Mouse (Mus musculus) embryonic facial prominence, embryonic 13.5 days (tissue): ENCODE measurements around the gene Tnfaip6. TPM values are rescaled to one million over a fixed set of nuclear protein-coding genes. Genes with fewer than 3 reads are reported as not detected.

Experiments used
- ATAC-seq: fragments of 200-750 bp; cut with Nextera tagmentation; 2 replicates; pipeline ENCODE4 v1.8.0; 2017; ENCODE audit warnings: low read depth; ENCODE audit not compliant: insufficient number of reproducible peaks, insufficient read depth, low FRiP score, low TSS enrichment
- H3K27ac ChIP-seq: fragments of 300-500 bp; sonication (generic); 2 replicates; pipeline ENCODE4 v1.5.1; 2015; ENCODE audit warnings: moderate library complexity, mild to moderate bottlenecking, inconsistent platforms
- H3K27me3 ChIP-seq: fragments of 300-500 bp; sonication (generic); 2 replicates; pipeline ENCODE4 v1.6.1; 2015; ENCODE audit warnings: mild to moderate bottlenecking, inconsistent platforms
- H3K36me3 ChIP-seq: fragments of 300-500 bp; sonication (generic); 2 replicates; pipeline ENCODE4 v1.6.1; 2015; ENCODE audit warnings: mild to moderate bottlenecking, inconsistent platforms
- H3K4me1 ChIP-seq: fragments of 300-500 bp; sonication (generic); 2 replicates; pipeline ENCODE4 v1.6.1; 2015; ENCODE audit warnings: inconsistent platforms
- H3K4me2 ChIP-seq: fragments of 300-500 bp; sonication (generic); 2 replicates; pipeline ENCODE4 v1.6.1; 2015; ENCODE audit warnings: moderate library complexity, mild to moderate bottlenecking, inconsistent platforms
- H3K4me3 ChIP-seq: fragments of 300-500 bp; sonication (generic); 2 replicates; pipeline ENCODE4 v1.5.1; 2015; ENCODE audit warnings: mild to moderate bottlenecking, inconsistent platforms
- H3K9ac ChIP-seq: fragments of 300-500 bp; sonication (generic); 2 replicates; pipeline ENCODE4 v1.6.1; 2015; ENCODE audit warnings: mild to moderate bottlenecking, inconsistent platforms
- H3K9me3 ChIP-seq: fragments of 300-500 bp; sonication (generic); 2 replicates; pipeline ENCODE4 v1.6.1; 2016; ENCODE audit warnings: inconsistent platforms
- WGBS: fragments of 180-500 bp; shearing (Covaris S2); methylation state at CpG from one replicate; pipeline ENCODE4 v1.1.7; 2015; ENCODE audit warnings: mixed read lengths; 5-methylcytosine and 5-hydroxymethylcytosine counted together
- polyA plus RNA-seq: library from polyadenylated mRNA; unstranded; fragments of >200 nt; fragmentation: Nextera tagmentation; extraction: Ambion mirVana; gene quantifications from 2 replicates; pipeline ENCODE4 v1.2.1, GENCODE M21; 2015

Tnfaip6 gene
- polyA plus RNA-seq, 1 experiment from 2014 or later: 78.4 TPM

GRCm38 (mm10) chr2:52031491-52031890, 6.3 kb upstream of the Tnfaip6 start:
- Histone ChIP-seq H3K9ac (no peak overlapping the region), H3K9me3 (no peaks in the 10 kb centered on the region), H3K36me3 (no peaks in the 10 kb centered on the region), H3K27ac (no peak overlapping the region), H3K4me3 (no peak overlapping the region), H3K4me1 (no peaks in the 10 kb centered on the region), H3K27me3 (no peaks in the 10 kb centered on the region), H3K4me2 (no peak overlapping the region)
- 79% methylated on average over 4 of the region's 4 CpGs for WGBS
- ATAC-seq: no peak

GRCm38 (mm10) chr2:52034601-52035000, 3.2 kb upstream of the Tnfaip6 start:
- Histone ChIP-seq H3K36me3 (no peaks in the 10 kb centered on the region), H3K4me3 (no peak overlapping the region), H3K27ac (no peak overlapping the region), H3K9me3 (no peaks in the 10 kb centered on the region), H3K4me1 (peaks cover 6% of the 10 kb centered on the region; the same call in 1 of the 2 replicates), H3K9ac (no peak overlapping the region), H3K27me3 (no peaks in the 10 kb centered on the region), H3K4me2 (no peak overlapping the region)
- no peak for ATAC-seq
- 86% methylated on average over 4 of the region's 4 CpGs for WGBS

GRCm38 (mm10) chr2:52035144-52035543, 2.7 kb upstream of the Tnfaip6 start:
- H3K4me1 ChIP-seq: peaks cover 6% of the 10 kb centered on the region; the same call in 1 of the 2 replicates
- no peaks in the 10 kb centered on the region for H3K27me3 ChIP-seq
- H3K27ac ChIP-seq: no peak overlapping the region
- H3K4me3 ChIP-seq: no peak overlapping the region
- no peaks in the 10 kb centered on the region for H3K36me3 ChIP-seq
- WGBS: 54% methylated on average over 4 of the region's 4 CpGs
- H3K9me3 ChIP-seq: no peaks in the 10 kb centered on the region
- no peak overlapping the region for H3K9ac ChIP-seq
- ATAC-seq: no peak
- H3K4me2 ChIP-seq: no peak overlapping the region

GRCm38 (mm10) chr2:52036929-52037595, 747 bp upstream of the Tnfaip6 start:
- no peaks in the 10 kb centered on the region for H3K9me3 ChIP-seq
- WGBS: 29% methylated on average over 11 of the region's 11 CpGs
- peak overlapping the region; percentile 55 for H3K4me3 ChIP-seq
- H3K27ac ChIP-seq: peak overlapping the region; percentile 87
- no peaks in the 10 kb centered on the region for H3K36me3 ChIP-seq
- no peak for ATAC-seq
- peaks cover 13% of the 10 kb centered on the region; the same call in 1 of the 2 replicates for H3K4me1 ChIP-seq
- no peaks in the 10 kb centered on the region for H3K27me3 ChIP-seq
- no peak overlapping the region for H3K9ac ChIP-seq
- H3K4me2 ChIP-seq: peak overlapping the region; percentile 56

- H3K4me3 ChIP-seq: peak overlapping the region; percentile 55
- no peaks in the 10 kb centered on the region for H3K27me3 ChIP-seq
- peaks cover 19% of the 10 kb centered on the region; the same call in 1 of the 2 replicates for H3K4me1 ChIP-seq
- H3K27ac ChIP-seq: peak overlapping the region; percentile 87
- no peak for ATAC-seq
- H3K9ac ChIP-seq: peak overlapping the region; percentile 76
- H3K9me3 ChIP-seq: no peaks in the 10 kb centered on the region
- H3K36me3 ChIP-seq: peaks cover 1% of the 10 kb centered on the region; the same call in 1 of the 2 replicates
- H3K4me2 ChIP-seq: peak overlapping the region; percentile 56
- 17% methylated on average over 5 of the region's 5 CpGs for WGBS
Measured at GRCm38 (mm10) chr2:52038558-52038957, 749 bp downstream of the Tnfaip6 start.

GRCm38 (mm10) chr2:52039083-52039801, 1.4 kb downstream of the Tnfaip6 start:
- 13% methylated on average over 8 of the region's 8 CpGs for WGBS
- Histone ChIP-seq H3K36me3 (peaks cover 8% of the 10 kb centered on the region), H3K27me3 (no peaks in the 10 kb centered on the region), H3K4me2 (peak overlapping the region; percentile 56), H3K9ac (peak overlapping the region; percentile 58), H3K4me3 (peak overlapping the region; percentile 55), H3K4me1 (peaks cover 19% of the 10 kb centered on the region; the same call in 1 of the 2 replicates), H3K27ac (peak overlapping the region; percentile 87), H3K9me3 (no peaks in the 10 kb centered on the region)
- 0 out of 2 replicates have a peak, but pooled peaks have one; percentile 34 for ATAC-seq

- peaks cover 35% of the 10 kb centered on the region for H3K36me3 ChIP-seq
- H3K4me3 ChIP-seq: no peak overlapping the region
- peaks cover 18% of the 10 kb centered on the region; the same call in 1 of the 2 replicates for H3K4me1 ChIP-seq
- WGBS: 67% methylated on average over 3 of the region's 3 CpGs
- H3K9me3 ChIP-seq: no peaks in the 10 kb centered on the region
- H3K27ac ChIP-seq: no peak overlapping the region
- no peak overlapping the region for H3K4me2 ChIP-seq
- no peaks in the 10 kb centered on the region for H3K27me3 ChIP-seq
- H3K9ac ChIP-seq: no peak overlapping the region
- no peak for ATAC-seq
Measured at GRCm38 (mm10) chr2:52042132-52042531, 4.3 kb downstream of the Tnfaip6 start.

GRCm38 (mm10) chr2:52042714-52043113, 4.9 kb downstream of the Tnfaip6 start:
- H3K9me3 ChIP-seq: no peaks in the 10 kb centered on the region
- no peak overlapping the region for H3K4me3 ChIP-seq
- WGBS: 81% methylated on average over 5 of the region's 5 CpGs
- H3K4me1 ChIP-seq: peaks cover 13% of the 10 kb centered on the region; the same call in 1 of the 2 replicates
- no peak for ATAC-seq
- H3K4me2 ChIP-seq: no peak overlapping the region
- H3K36me3 ChIP-seq: peaks cover 41% of the 10 kb centered on the region
- H3K27ac ChIP-seq: no peak overlapping the region
- H3K27me3 ChIP-seq: no peaks in the 10 kb centered on the region
- no peak overlapping the region for H3K9ac ChIP-seq

- no peak for ATAC-seq
- no peak overlapping the region for H3K4me2 ChIP-seq
- no peak overlapping the region for H3K4me3 ChIP-seq
- H3K9me3 ChIP-seq: no peaks in the 10 kb centered on the region
- no peak overlapping the region for H3K9ac ChIP-seq
- H3K27me3 ChIP-seq: no peaks in the 10 kb centered on the region
- 76% methylated on average over 11 of the region's 11 CpGs for WGBS
- H3K27ac ChIP-seq: no peak overlapping the region
- H3K36me3 ChIP-seq: peaks cover 48% of the 10 kb centered on the region
- H3K4me1 ChIP-seq: peaks cover 13% of the 10 kb centered on the region; the same call in 1 of the 2 replicates
Measured at GRCm38 (mm10) chr2:52043485-52043884, 5.7 kb downstream of the Tnfaip6 start.

- Histone ChIP-seq H3K9ac (no peak overlapping the region), H3K27me3 (no peaks in the 10 kb centered on the region), H3K36me3 (peaks cover 71% of the 10 kb centered on the region), H3K4me2 (no peak overlapping the region), H3K27ac (no peak overlapping the region), H3K4me3 (no peak overlapping the region), H3K9me3 (no peaks in the 10 kb centered on the region), H3K4me1 (peaks cover 7% of the 10 kb centered on the region; the same call in 1 of the 2 replicates)
- no peak for ATAC-seq
- WGBS: 83% methylated on average over 5 of the region's 5 CpGs
Measured at GRCm38 (mm10) chr2:52046032-52046431, 8.2 kb downstream of the Tnfaip6 start.

- Histone ChIP-seq H3K4me2 (no peak overlapping the region), H3K4me1 (no peaks in the 10 kb centered on the region), H3K27me3 (no peaks in the 10 kb centered on the region), H3K9me3 (no peaks in the 10 kb centered on the region), H3K36me3 (peaks cover 89% of the 10 kb centered on the region), H3K4me3 (no peak overlapping the region), H3K27ac (no peak overlapping the region), H3K9ac (no peak overlapping the region)
- ATAC-seq: no peak
- WGBS: 96% methylated on average over 11 of the region's 11 CpGs
Measured at GRCm38 (mm10) chr2:52050823-52051222, 13.0 kb downstream of the Tnfaip6 start.

- no peak overlapping the region for H3K9ac ChIP-seq
- H3K4me1 ChIP-seq: no peaks in the 10 kb centered on the region
- peaks cover 77% of the 10 kb centered on the region for H3K36me3 ChIP-seq
- no peak overlapping the region for H3K4me3 ChIP-seq
- ATAC-seq: no peak
- 85% methylated on average over 4 of the region's 4 CpGs for WGBS
- no peak overlapping the region for H3K4me2 ChIP-seq
- no peak overlapping the region for H3K27ac ChIP-seq
- no peaks in the 10 kb centered on the region for H3K9me3 ChIP-seq
- no peaks in the 10 kb centered on the region for H3K27me3 ChIP-seq
Measured at GRCm38 (mm10) chr2:52052335-52052734, 14.5 kb downstream of the Tnfaip6 start.
